In the genomic region with DNA sequence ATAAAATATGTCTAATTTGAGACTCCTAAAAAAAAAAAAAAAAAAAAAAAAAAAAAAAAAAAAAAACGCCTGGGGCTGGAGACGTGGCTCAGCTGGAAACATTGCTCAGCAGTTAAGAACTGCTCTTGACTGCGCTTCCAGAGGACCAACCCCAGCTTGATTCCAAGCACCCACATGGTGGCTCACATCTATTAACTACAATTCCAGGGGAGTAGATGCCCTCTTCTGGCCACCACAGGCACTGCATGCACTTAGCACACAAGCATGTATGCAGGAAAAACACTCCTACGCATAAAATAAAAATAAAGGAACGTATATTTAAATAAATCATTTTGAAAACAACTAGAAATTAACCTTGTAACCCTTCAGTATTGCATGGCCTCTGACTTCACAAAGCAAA, we compare ENCODE assay signal across 11 mouse cellular contexts.
DNase-seq lines count a peak whose midpoint lies in the region; TF ChIP-seq lines count a peak whose summit lies in the region.
"Had no signal": no experiment of that assay in that cellular context is flagged by ENCODE, and none has a peak within 500 bp of the region (broad histone marks: within the 10 kb centered on the region; RNA-seq: fewer than 3 reads in every experiment).

No protein-coding gene starts in this region.

- no peaks in the 10 kb centered on the region for H3K4me1 ChIP-seq in lung, adult 2 months (ENCODE audit: control insufficient read depth, insufficient read depth, low read length)
- no peaks in the 10 kb centered on the region for H3K4me1 ChIP-seq in cortical plate, adult 2 months (ENCODE audit: control insufficient read depth, insufficient read depth, low read length)
- H3K4me1 ChIP-seq: embryonic facial prominence, embryonic 12.5 days; heart, embryonic 15.5 days; midbrain, embryonic 10.5 days had no signal

- no peaks in the 10 kb centered on the region for H3K36me3 ChIP-seq in splenic B cell, adult 2 months (ENCODE audit: control insufficient read depth, insufficient read depth, low read length, poor library complexity, severe bottlenecking)
- H3K36me3 ChIP-seq: embryonic facial prominence, embryonic 12.5 days; heart, embryonic 15.5 days; midbrain, embryonic 10.5 days had no signal

- peak; percentile 10 for DNase-seq in adrenal gland, postnatal 25 days
- DNase-seq in adrenal gland, postnatal 4 days (ENCODE audit: low spot score in 2 of 2), result no peak
- DNase-seq in lung, adult 2 months, result no peak
- DNase-seq in lung, postnatal 4 days, result no peak
- DNase-seq in splenic B cell, adult 2 months (ENCODE audit: low read depth, low spot score), result peak; percentile 41
- no peak for DNase-seq in layer of hippocampus, postnatal 10 days (ENCODE audit: low spot score in 2 of 2)
- DNase-seq in gastrocnemius, postnatal 4 days (ENCODE audit: low spot score in 2 of 2), result no peak

- H3K4me3 ChIP-seq in lung, adult 2 months (replicated peaks; ENCODE audit: extremely low read depth, low read depth, low read length), result no peak overlapping the region
- no peak overlapping the region for H3K4me3 ChIP-seq in cortical plate, adult 2 months (ENCODE audit: insufficient read depth, low read length)
- H3K4me3 ChIP-seq: embryonic facial prominence, embryonic 12.5 days; heart, embryonic 15.5 days; midbrain, embryonic 10.5 days had no signal

- H3K27me3 ChIP-seq in splenic B cell, adult 2 months (ENCODE audit: control insufficient read depth, insufficient read depth, low read length, poor library complexity, severe bottlenecking), result no peaks in the 10 kb centered on the region
- H3K27me3 ChIP-seq: embryonic facial prominence, embryonic 12.5 days; heart, embryonic 15.5 days had no signal

- TF ChIP-seq POLR2A in lung, adult 2 months (IDR thresholded peaks at IDR 0.05; ENCODE audit: borderline replicate concordance, extremely low read depth, low read depth, low read length), result no peak
- TF ChIP-seq POLR2A in cortical plate, adult 2 months (IDR thresholded peaks at IDR 0.05; ENCODE audit: extremely low read depth, insufficient read depth, low read length), result no peak

- peak; percentile 37 for TF ChIP-seq CTCF in lung, adult 2 months (IDR thresholded peaks at IDR 0.05; ENCODE audit: insufficient read depth, low read length)
- TF ChIP-seq CTCF in cortical plate, adult 2 months (IDR thresholded peaks at IDR 0.05; ENCODE audit: extremely low read depth, insufficient read depth, low read length), result peak; percentile 23; the same call in 1 of the 2 replicates

- 71% methylated on average over 5 of the region's 5 CpGs for WGBS in lung, adult 2 months

- no peak overlapping the region for H3K27ac ChIP-seq in cortical plate, adult 2 months (ENCODE audit: insufficient read depth, low read length)
- H3K27ac ChIP-seq: embryonic facial prominence, embryonic 12.5 days; heart, embryonic 15.5 days; midbrain, embryonic 10.5 days had no signal

Comparison
In these comparisons a context has a peak if more than half of its experiments do, and no peak if none do; other contexts are left out.
1. DNase-seq: peak in adrenal gland, postnatal 25 days (single experiment) and splenic B cell, adult 2 months (single experiment); none in adrenal gland, postnatal 4 days (0 of 2), lung, adult 2 months (single experiment), lung, postnatal 4 days (0 of 2), layer of hippocampus, postnatal 10 days (0 of 2) and gastrocnemius, postnatal 4 days (0 of 2).